Mouse (Mus musculus) cerebellum, postnatal 4 days (tissue): ENCODE data around the gene Nck2.
"Not testable (repeated sequence)": the region's sequence is repeated elsewhere in the genome, so short reads cannot be mapped to it uniquely, and the experiment has no call there.

Source experiments
- DNase-seq, 2 experiments: peaks; one replicate each; pipeline ENCODE4 v3.0.0; 2022; ENCODE audit warnings: low spot score in 2 of 2, mixed read lengths in 1 of 2

Nck2 gene

GRCm38 (mm10) chr1:43501920-43502791, 57.8 kb downstream of the Nck2 start:
- no peak for DNase-seq

- no peak for DNase-seq
These were observed 58.4 kb downstream of the Nck2 start for GRCm38 (mm10) chr1:43502792-43503146.

- DNase-seq = no peak
These were observed 58.9 kb downstream of the Nck2 start for GRCm38 (mm10) chr1:43503261-43503660.

- no peak for DNase-seq
These were observed 59.3 kb downstream of the Nck2 start for GRCm38 (mm10) chr1:43503676-43504075.

GRCm38 (mm10) chr1:43504235-43504634, 59.9 kb downstream of the Nck2 start:
- peak in 1 of 2 experiments; percentile 41 for DNase-seq

- DNase-seq = no peak
These were observed 62.3 kb downstream of the Nck2 start for GRCm38 (mm10) chr1:43506638-43507037.

GRCm38 (mm10) chr1:43507809-43508208, 63.4 kb downstream of the Nck2 start:
- DNase-seq = no peak

GRCm38 (mm10) chr1:43511256-43511655, 66.9 kb downstream of the Nck2 start:
- peak in 1 of 2 experiments; percentile 28 for DNase-seq

GRCm38 (mm10) chr1:43511667-43512066, 67.3 kb downstream of the Nck2 start:
- DNase-seq = no peak

GRCm38 (mm10) chr1:43517405-43517804, 73.0 kb downstream of the Nck2 start:
- no peak for DNase-seq

GRCm38 (mm10) chr1:43520216-43520988, 76.0 kb downstream of the Nck2 start:
- no peak for DNase-seq

- DNase-seq = no peak
These were observed 76.6 kb downstream of the Nck2 start for GRCm38 (mm10) chr1:43520989-43521371.

- no peak for DNase-seq
These were observed 77.1 kb downstream of the Nck2 start for GRCm38 (mm10) chr1:43521512-43521911.

GRCm38 (mm10) chr1:43521950-43522349, 77.6 kb downstream of the Nck2 start:
- DNase-seq = no peak

GRCm38 (mm10) chr1:43522976-43523375, 78.6 kb downstream of the Nck2 start:
- DNase-seq = no peak

GRCm38 (mm10) chr1:43524332-43524731, 80.0 kb downstream of the Nck2 start:
- no peak for DNase-seq

GRCm38 (mm10) chr1:43528275-43528674, 83.9 kb downstream of the Nck2 start:
- no peak for DNase-seq

GRCm38 (mm10) chr1:43529086-43529485, 84.7 kb downstream of the Nck2 start:
- DNase-seq = no peak

GRCm38 (mm10) chr1:43530295-43531020, 86.1 kb downstream of the Nck2 start:
- no peak for DNase-seq

GRCm38 (mm10) chr1:43531307-43531706, 86.9 kb downstream of the Nck2 start:
- DNase-seq = no peak

GRCm38 (mm10) chr1:43532279-43532678, 87.9 kb downstream of the Nck2 start:
- no peak for DNase-seq

GRCm38 (mm10) chr1:43533497-43533896, 89.1 kb downstream of the Nck2 start:
- not testable (repeated sequence) for DNase-seq
